In genomic region chr17:17837919-17838701, GRCm38 (mm10) we compare ENCODE assay signal across 8 mouse cellular contexts. TPM values are rescaled to one million over a fixed set of nuclear protein-coding genes. Genes with fewer than 3 reads are reported as not detected.
DNase-seq lines count a peak whose midpoint lies in the region; ATAC-seq and TF ChIP-seq lines count a peak whose summit lies in the region.

No protein-coding gene starts in this region.

- peaks cover 16% of the 10 kb centered on the region; the same call in 1 of the 2 replicates for H3K4me1 ChIP-seq in lung, postnatal 0 days (ENCODE audit: insufficient read depth, low read depth, low read length)

- H3K4me2 ChIP-seq in lung, postnatal 0 days (replicated peaks; ENCODE audit: low read depth, low read length), result peak overlapping the region; percentile 73

- no peaks in the 10 kb centered on the region for H3K27me3 ChIP-seq in lung, postnatal 0 days (replicated peaks; ENCODE audit: insufficient read depth, low read length)

- peak; percentile 87 for DNase-seq in MEL-GATA-1-ER (ENCODE audit: extremely low read depth, low read depth)
- peak; percentile 95 for DNase-seq in cerebellum, adult 8-10 months
- peak; percentile 89 for DNase-seq in forelimb bud, embryonic 11.5 days (ENCODE audit: low read depth, low spot score)
- peak; percentile 98 for DNase-seq in layer of hippocampus, adult 9-11 months
- peak; percentile 99 for DNase-seq in lung, postnatal 0 days (ENCODE audit: low spot score)
- DNase-seq in ovary, postnatal 14 days (ENCODE audit: low spot score), result peak; percentile 88
- peak; percentile 96 for DNase-seq in thymus, postnatal 14 days

- peak overlapping the region; percentile 96 for H3K27ac ChIP-seq in lung, postnatal 0 days (ENCODE audit: low read length)

- peak overlapping the region; percentile 43 for H3K9ac ChIP-seq in lung, postnatal 0 days (replicated peaks; ENCODE audit: low read depth)

- 2% methylated on average over 42 of the region's 43 CpGs for WGBS in lung, postnatal 0 days

- peak overlapping the region; percentile 50 for H3K4me3 ChIP-seq in lung, postnatal 0 days (ENCODE audit: low read depth, low read length)

- no peaks in the 10 kb centered on the region for H3K36me3 ChIP-seq in lung, postnatal 0 days (ENCODE audit: insufficient read depth, low read length)

- TF ChIP-seq EP300 in lung, postnatal 0 days (IDR thresholded peaks at IDR 0.05), result peak; percentile 83

- TF ChIP-seq CTCF in lung, postnatal 0 days (IDR thresholded peaks at IDR 0.05), result peak; percentile 90

- H3K9me3 ChIP-seq in lung, postnatal 0 days (ENCODE audit: low read length), result no peaks in the 10 kb centered on the region

- peak; percentile 97 for ATAC-seq in hematopoietic stem cell, adult 5-6 weeks (replicated peaks in 1 of 2; ENCODE audit: insufficient read depth in 1 of 2, low FRiP score in 2 of 2, low TSS enrichment in 1 of 2, low read depth in 1 of 2, poor library complexity in 2 of 2, severe bottlenecking in 2 of 2)
- ATAC-seq in lung, postnatal 0 days, result peak; percentile 99

RNA-seq across cellular contexts. Expression of gene Spaca6, which starts 11.2 kb away (rescaled TPM):
- total RNA-seq in hematopoietic stem cell, adult 5-6 weeks (2017), result 0.94 and 11.9 TPM in 2 replicates
- 16.6 and 17.9 TPM in 2 replicates for polyA plus RNA-seq in lung, postnatal 0 days (2015; fragmentation: Nextera tagmentation; extraction: Ambion mirVana)

RNA-seq across cellular contexts. Expression of gene Has1, which starts 16.9 kb away (rescaled TPM):
- total RNA-seq in hematopoietic stem cell, adult 5-6 weeks (2017), result not detected in 2 replicates
- polyA plus RNA-seq in lung, postnatal 0 days (2015; fragmentation: Nextera tagmentation; extraction: Ambion mirVana), result 1.9 and 2.4 TPM in 2 replicates

RNA-seq across cellular contexts. Expression of gene Fpr1, which starts 45.6 kb away (rescaled TPM):
- total RNA-seq in hematopoietic stem cell, adult 5-6 weeks (2017), result 2.7 and 12.1 TPM in 2 replicates
- polyA plus RNA-seq in lung, postnatal 0 days (2015; fragmentation: Nextera tagmentation; extraction: Ambion mirVana), result 13.7 and 14.9 TPM in 2 replicates

RNA-seq across cellular contexts. Expression of gene Fpr2, which starts 49.5 kb away (rescaled TPM):
- 8.1 and 26.5 TPM in 2 replicates for total RNA-seq in hematopoietic stem cell, adult 5-6 weeks (2017)
- 12.6 and 15.4 TPM in 2 replicates for polyA plus RNA-seq in lung, postnatal 0 days (2015; fragmentation: Nextera tagmentation; extraction: Ambion mirVana)

RNA-seq across cellular contexts. Expression of gene Fpr3, which starts 49.5 kb away (rescaled TPM):
- total RNA-seq in hematopoietic stem cell, adult 5-6 weeks (2017), result not detected in 2 replicates
- not detected in 2 replicates for polyA plus RNA-seq in lung, postnatal 0 days (2015; fragmentation: Nextera tagmentation; extraction: Ambion mirVana)

Comparison
In these comparisons a context has a peak if more than half of its experiments do, and no peak if none do; other contexts are left out.
1. Peak in every context shown above with its lines: DNase-seq, ATAC-seq, H3K4me3 ChIP-seq and H3K27ac ChIP-seq.